Mouse (Mus musculus): ENCODE measurements at regions not wholly inside any gene's neighbourhood (a gene's known extent, or its start where the extent isn't known, plus 50 kb on each side); places are given as distances from the start of the nearest gene placed in this dataset.
A peak's percentile ranks its signal among the peaks of the same experiment; 100 is the strongest.

GRCm38 (mm10) chr13:44151526-44151925 lies 367.0 kb downstream of the Cd83 start:
- no peak for DNase-seq

GRCm38 (mm10) chr13:44152806-44153613 lies 368.4 kb downstream of the Cd83 start:
- no peak for DNase-seq

- no peak for DNase-seq
Observed at GRCm38 (mm10) chr13:44153784-44154183, 369.2 kb downstream of the Cd83 start.

- no peak for DNase-seq
Observed at GRCm38 (mm10) chr13:44155956-44156355, 371.4 kb downstream of the Cd83 start.

- no peak for DNase-seq
Observed at GRCm38 (mm10) chr13:44156546-44156945, 372.0 kb downstream of the Cd83 start.

GRCm38 (mm10) chr13:44157236-44157635 lies 372.7 kb downstream of the Cd83 start:
- no peak for DNase-seq

GRCm38 (mm10) chr13:44158364-44158763 lies 373.8 kb downstream of the Cd83 start:
- DNase-seq = no peak

GRCm38 (mm10) chr13:44159346-44159745 lies 374.8 kb downstream of the Cd83 start:
- DNase-seq = no peak

- no peak for DNase-seq
Observed at GRCm38 (mm10) chr13:44164746-44165145, 380.2 kb downstream of the Cd83 start.

- DNase-seq = no peak
Observed at GRCm38 (mm10) chr13:44167186-44167585, 382.6 kb downstream of the Cd83 start.

- no peak for DNase-seq
Observed at GRCm38 (mm10) chr13:44168186-44168585, 383.6 kb downstream of the Cd83 start.

- DNase-seq = no peak
Observed at GRCm38 (mm10) chr13:44171639-44172038, 387.1 kb downstream of the Cd83 start.

- no peak for DNase-seq
Observed at GRCm38 (mm10) chr13:44172701-44173100, 388.1 kb downstream of the Cd83 start.

- DNase-seq = no peak
Observed at GRCm38 (mm10) chr13:44174236-44174635, 389.7 kb downstream of the Cd83 start.

GRCm38 (mm10) chr13:44175300-44176036 lies 390.9 kb downstream of the Cd83 start:
- DNase-seq = no peak

- no peak for DNase-seq
Observed at GRCm38 (mm10) chr13:44176121-44176520, 391.5 kb downstream of the Cd83 start.

- no peak for DNase-seq
Observed at GRCm38 (mm10) chr13:44178006-44178405, 393.4 kb downstream of the Cd83 start.

GRCm38 (mm10) chr13:44180384-44180783 lies 395.8 kb downstream of the Cd83 start:
- DNase-seq = no peak

GRCm38 (mm10) chr13:44182544-44183191 lies 398.1 kb downstream of the Cd83 start:
- DNase-seq = peak; percentile 23

GRCm38 (mm10) chr13:44195365-44195764 lies 410.8 kb downstream of the Cd83 start:
- no peak for DNase-seq

GRCm38 (mm10) chr13:44206042-44206441 lies 421.5 kb downstream of the Cd83 start:
- no peak for DNase-seq

- no peak for DNase-seq
Observed at GRCm38 (mm10) chr13:44206448-44206847, 421.9 kb downstream of the Cd83 start.

- DNase-seq = no peak
Observed at GRCm38 (mm10) chr13:44207400-44208005, 422.9 kb downstream of the Cd83 start.
